8 mouse cellular contexts compared by ENCODE assay signal in genomic region chr2:45184704-45185620, GRCm38 (mm10).
DNase-seq lines count a peak whose midpoint lies in the region; ATAC-seq and TF ChIP-seq lines count a peak whose summit lies in the region.

No protein-coding gene starts in this region.

- no peaks in the 10 kb centered on the region for H3K27me3 ChIP-seq in embryonic facial prominence, embryonic 10.5 days (replicated peaks; ENCODE audit: low read depth, poor library complexity, severe bottlenecking)
- H3K27me3 ChIP-seq in hindbrain, embryonic 10.5 days (ENCODE audit: insufficient read depth, poor library complexity, severe bottlenecking), result no peaks in the 10 kb centered on the region
- H3K27me3 ChIP-seq in midbrain, embryonic 15.5 days (replicated peaks), result no peaks in the 10 kb centered on the region
- H3K27me3 ChIP-seq in thymus, adult 2 months (ENCODE audit: control insufficient read depth, insufficient read depth, low read length), result no peaks in the 10 kb centered on the region

- DNase-seq in ZHBTc4 (ENCODE audit: low read depth, low spot score), result peak; percentile 50
- DNase-seq in embryonic facial prominence, embryonic 10.5 days (ENCODE audit: low spot score), result peak; percentile 56
- peak; percentile 41 for DNase-seq in hindbrain, embryonic 10.5 days (ENCODE audit: low spot score)
- DNase-seq in liver, result peak; percentile 51
- no peak for DNase-seq in left cerebral cortex, postnatal 14 days (ENCODE audit: low spot score in 2 of 2)
- DNase-seq in thymus, adult 2 months, result no peak
- no peak for DNase-seq in thymus, postnatal 25 days

- H3K9me3 ChIP-seq in embryonic facial prominence, embryonic 10.5 days, result no peaks in the 10 kb centered on the region
- no peaks in the 10 kb centered on the region for H3K9me3 ChIP-seq in hindbrain, embryonic 10.5 days
- no peaks in the 10 kb centered on the region for H3K9me3 ChIP-seq in midbrain, embryonic 15.5 days

- no peaks in the 10 kb centered on the region for H3K36me3 ChIP-seq in embryonic facial prominence, embryonic 10.5 days (replicated peaks)
- no peaks in the 10 kb centered on the region for H3K36me3 ChIP-seq in hindbrain, embryonic 10.5 days
- H3K36me3 ChIP-seq in midbrain, embryonic 15.5 days (replicated peaks), result no peaks in the 10 kb centered on the region
- no peaks in the 10 kb centered on the region for H3K36me3 ChIP-seq in thymus, adult 2 months (ENCODE audit: control insufficient read depth, insufficient read depth, low read length)

- no peak for TF ChIP-seq CTCF in thymus, adult 2 months (IDR thresholded peaks at IDR 0.05; ENCODE audit: borderline replicate concordance, control insufficient read depth, extremely low read depth, insufficient read depth, low read length, poor library complexity)

- H3K4me1 ChIP-seq in embryonic facial prominence, embryonic 10.5 days, result peaks cover 25% of the 10 kb centered on the region
- H3K4me1 ChIP-seq in hindbrain, embryonic 10.5 days (replicated peaks), result peaks cover 27% of the 10 kb centered on the region
- peaks cover 13% of the 10 kb centered on the region for H3K4me1 ChIP-seq in midbrain, embryonic 15.5 days
- H3K4me1 ChIP-seq in thymus, adult 2 months (replicated peaks; ENCODE audit: control insufficient read depth, insufficient read depth, low read length), result no peaks in the 10 kb centered on the region

- ATAC-seq in midbrain, embryonic 15.5 days (replicated peaks), result peak; percentile 67

- no peak overlapping the region; the same call in 1 of the 2 replicates for H3K9ac ChIP-seq in midbrain, embryonic 15.5 days

- WGBS in embryonic facial prominence, embryonic 10.5 days, result 11% methylated on average over 18 of the region's 18 CpGs
- 10% methylated on average over 18 of the region's 18 CpGs for WGBS in hindbrain, embryonic 10.5 days
- WGBS in midbrain, embryonic 15.5 days, result 5% methylated on average over 18 of the region's 18 CpGs
- WGBS in thymus, adult 2 months, result 87% methylated on average over 18 of the region's 18 CpGs

- peak overlapping the region; percentile 40 for H3K4me3 ChIP-seq in embryonic facial prominence, embryonic 10.5 days
- peak overlapping the region; percentile 38 for H3K4me3 ChIP-seq in hindbrain, embryonic 10.5 days
- H3K4me3 ChIP-seq in midbrain, embryonic 15.5 days, result 0 out of 2 replicates have a peak overlapping the region, but pooled peaks have one; percentile 6
- H3K4me3 ChIP-seq in thymus, adult 2 months (ENCODE audit: control insufficient read depth, insufficient read depth, low read length), result no peak overlapping the region

- no peak for TF ChIP-seq POLR2A in thymus, adult 2 months (IDR thresholded peaks at IDR 0.05; ENCODE audit: control insufficient read depth, extremely low read depth, insufficient read depth, low read length, poor library complexity)

- intact Hi-C loops in left cerebral cortex, postnatal 14 days (cut with DNase I), result no loop called here

- H3K27ac ChIP-seq in embryonic facial prominence, embryonic 10.5 days (replicated peaks), result peak overlapping the region; percentile 75
- peak overlapping the region; percentile 76 for H3K27ac ChIP-seq in hindbrain, embryonic 10.5 days
- H3K27ac ChIP-seq in midbrain, embryonic 15.5 days, result peak overlapping the region; percentile 6; the same call in 1 of the 2 replicates
- no peak overlapping the region for H3K27ac ChIP-seq in thymus, adult 2 months (ENCODE audit: control insufficient read depth, insufficient read depth, low read length)

- H3K4me2 ChIP-seq in midbrain, embryonic 15.5 days, result peak overlapping the region; percentile 42

Comparison
In these comparisons a context has a peak if more than half of its experiments do, and no peak if none do; other contexts are left out.
1. DNase-seq: peak in ZHBTc4 (single experiment), embryonic facial prominence, embryonic 10.5 days (single experiment), hindbrain, embryonic 10.5 days (single experiment) and liver (single experiment); none in left cerebral cortex, postnatal 14 days (0 of 2), thymus, adult 2 months (single experiment) and thymus, postnatal 25 days (single experiment).